In genomic region chrX:52611541-52611940, GRCm38 (mm10) we compare ENCODE assay signal across 11 mouse cellular contexts. TPM values are rescaled to one million over a fixed set of nuclear protein-coding genes. Genes with fewer than 3 reads are reported as not detected.
DNase-seq lines count a peak whose midpoint lies in the region; ATAC-seq and TF ChIP-seq lines count a peak whose summit lies in the region.
"Had no signal": no experiment of that assay in that cellular context is flagged by ENCODE, and none has a peak within 500 bp of the region (broad histone marks: within the 10 kb centered on the region; RNA-seq: fewer than 3 reads in every experiment).

No protein-coding gene starts in this region.

- H3K4me1 ChIP-seq in heart, embryonic 12.5 days (replicated peaks) = 0 out of 2 replicates have a peak, but pooled peaks cover 11% of the 10 kb centered on the region
- no peaks in the 10 kb centered on the region for H3K4me1 ChIP-seq in heart, postnatal 0 days (ENCODE audit: control insufficient read depth, insufficient read depth)
- no peaks in the 10 kb centered on the region for H3K4me1 ChIP-seq in liver, embryonic 14.5 days (replicated peaks; ENCODE audit: control insufficient read depth in 2 of 2, insufficient read depth in 2 of 2, low read length in 1 of 2)

- peak overlapping the region; percentile 78; the same call in 1 of the 2 replicates for H3K9ac ChIP-seq in heart, embryonic 12.5 days
- no peak overlapping the region for H3K9ac ChIP-seq in heart, postnatal 0 days (replicated peaks; ENCODE audit: low read depth, low read length)
- H3K9ac ChIP-seq in liver, embryonic 14.5 days (replicated peaks) = no peak overlapping the region

- no peak for ATAC-seq in heart, embryonic 12.5 days (ENCODE audit: insufficient number of reproducible peaks, low FRiP score)
- ATAC-seq in heart, postnatal 0 days (ENCODE audit: insufficient read depth, low read depth) = no peak
- ATAC-seq in liver, embryonic 14.5 days (ENCODE audit: insufficient read depth) = no peak
- ATAC-seq in activated CD4-positive, CD25-positive, alpha-beta regulatory T cell, adult 4 months = no peak

- H3K36me3 ChIP-seq in heart, embryonic 12.5 days = no peaks in the 10 kb centered on the region
- no peaks in the 10 kb centered on the region for H3K36me3 ChIP-seq in heart, postnatal 0 days (replicated peaks; ENCODE audit: control insufficient read depth, insufficient read depth, low read length)
- no peaks in the 10 kb centered on the region for H3K36me3 ChIP-seq in liver, embryonic 14.5 days (replicated peaks; ENCODE audit: control insufficient read depth, insufficient read depth, low read depth)

- H3K9me3 ChIP-seq in heart, embryonic 12.5 days (replicated peaks) = no peaks in the 10 kb centered on the region; the same call in 1 of the 2 replicates
- H3K9me3 ChIP-seq in heart, postnatal 0 days (replicated peaks; ENCODE audit: control insufficient read depth, low read length) = no peaks in the 10 kb centered on the region
- H3K9me3 ChIP-seq in liver, embryonic 14.5 days (ENCODE audit: control insufficient read depth, low read length) = no peaks in the 10 kb centered on the region

- no peak for TF ChIP-seq CTCF in heart, postnatal 0 days (IDR thresholded peaks at IDR 0.05; ENCODE audit: low read depth)
- TF ChIP-seq CTCF in liver, embryonic 14.5 days (IDR thresholded peaks at IDR 0.05; ENCODE audit: low read depth) = no peak

- TF ChIP-seq EP300 in heart, postnatal 0 days (IDR thresholded peaks at IDR 0.05; ENCODE audit: low read depth) = no peak
- no peak for TF ChIP-seq EP300 in liver, embryonic 14.5 days (IDR thresholded peaks at IDR 0.05; ENCODE audit: low read depth)

- H3K4me3 ChIP-seq in heart, embryonic 12.5 days = peak overlapping the region; percentile 71
- 0 out of 2 replicates have a peak overlapping the region, but pooled peaks have one; percentile 56 for H3K4me3 ChIP-seq in heart, postnatal 0 days (ENCODE audit: low read depth, low read length)
- H3K4me3 ChIP-seq in liver, embryonic 14.5 days (ENCODE audit: insufficient read depth in 1 of 2, low read depth in 2 of 2, low read length in 2 of 2) = peak overlapping the region; percentile 44 to 65; a peak in 3 of 4 replicates

- no peak overlapping the region; the same call in 1 of the 2 replicates for H3K27ac ChIP-seq in heart, embryonic 12.5 days (ENCODE audit: poor library complexity, severe bottlenecking)
- no peak overlapping the region for H3K27ac ChIP-seq in heart, postnatal 0 days (ENCODE audit: low read depth)
- no peak overlapping the region for H3K27ac ChIP-seq in liver, embryonic 14.5 days

- 36% methylated on average over 6 of the region's 6 CpGs for WGBS in heart, embryonic 12.5 days
- WGBS in heart, postnatal 0 days = 54% methylated on average over 5 of the region's 6 CpGs
- 56% methylated on average over 6 of the region's 6 CpGs for WGBS in liver, embryonic 14.5 days (ENCODE audit: insufficient replicate concordance)

- no peak for DNase-seq in heart, adult 11 months
- peak; percentile 29 for DNase-seq in brain, adult 2 months (ENCODE audit: low read depth, low spot score)
- no peak for DNase-seq in heart, postnatal 0 days (ENCODE audit: low spot score)
- no peak for DNase-seq in liver, embryonic 14.5 days (ENCODE audit: low read depth in 3 of 3, low spot score in 3 of 3)
- DNase-seq in spleen, postnatal 36 days (ENCODE audit: low spot score in 2 of 2) = no peak
- no peak for DNase-seq in right cerebral cortex, postnatal 4 days
- DNase-seq: adrenal gland, adult 8-10 months; kidney, adult 11 months had no signal

- H3K4me2 ChIP-seq in heart, embryonic 12.5 days = peak overlapping the region; percentile 77
- peak overlapping the region; percentile 74 for H3K4me2 ChIP-seq in heart, postnatal 0 days (ENCODE audit: low read depth, low read length)
- no peak overlapping the region for H3K4me2 ChIP-seq in liver, embryonic 14.5 days (ENCODE audit: low read depth)

- H3K27me3 ChIP-seq in heart, embryonic 12.5 days (replicated peaks) = no peaks in the 10 kb centered on the region
- H3K27me3 ChIP-seq in heart, postnatal 0 days (ENCODE audit: control insufficient read depth, insufficient read depth, low read length) = no peaks in the 10 kb centered on the region; the same call in 1 of the 2 replicates
- peaks cover 16% of the 10 kb centered on the region for H3K27me3 ChIP-seq in liver, embryonic 14.5 days (ENCODE audit: control insufficient read depth, insufficient read depth, low read length)

RNA-seq across cellular contexts. Expression of gene Gpc3, which starts 2.2 kb away (rescaled TPM):
- polyA plus RNA-seq in heart, embryonic 12.5 days (2016; fragmentation: Nextera tagmentation; extraction: Ambion mirVana) = 598 and 601 TPM in 2 replicates
- total RNA-seq in heart, postnatal 0 days (2014; rRNA removed; ENCODE audit: low replicate concordance) = 45.1 and 64.9 TPM in 2 replicates
- polyA plus RNA-seq in heart, postnatal 0 days (2015; fragmentation: Nextera tagmentation; extraction: Ambion mirVana) = 140 and 147 TPM in 2 replicates
- 135 and 181 TPM in 2 replicates for polyA plus RNA-seq in liver, embryonic 14.5 days (2012; rRNA removed)
- polyA plus RNA-seq in liver, embryonic 14.5 days (2014; fragmentation: Nextera tagmentation; extraction: Ambion mirVana) = 240 and 249 TPM in 2 replicates
- not detected for polyA plus RNA-seq in activated CD4-positive, CD25-positive, alpha-beta regulatory T cell, adult 4 months (2017; shearing (Covaris generic))
- total RNA-seq: megakaryocyte-erythroid progenitor cell, adult 5-6 weeks had no signal

Comparison
In these comparisons a context has a peak if more than half of its experiments do, and no peak if none do; other contexts are left out.
1. RNA of gene Gpc3, which starts 2.2 kb away (polyA plus RNA-seq): 598 to 601 TPM in heart, embryonic 12.5 days, 135 to 249 TPM in liver, embryonic 14.5 days and 140 to 147 TPM in heart, postnatal 0 days; not detected in activated CD4-positive, CD25-positive, alpha-beta regulatory T cell, adult 4 months; every median in the first group is over 100 times any median in the second.
2. Peak in every context shown above with its lines, with median percentiles within 50 percentile points of each other: H3K4me3 ChIP-seq.